Mouse (Mus musculus) right cerebral cortex, postnatal 4 days (tissue): ENCODE results near the gene Marveld2.

Experiments
- DNase-seq: peaks from one replicate; pipeline ENCODE4 v3.0.0-alpha.2; 2022

The Marveld2 gene

DNA sequence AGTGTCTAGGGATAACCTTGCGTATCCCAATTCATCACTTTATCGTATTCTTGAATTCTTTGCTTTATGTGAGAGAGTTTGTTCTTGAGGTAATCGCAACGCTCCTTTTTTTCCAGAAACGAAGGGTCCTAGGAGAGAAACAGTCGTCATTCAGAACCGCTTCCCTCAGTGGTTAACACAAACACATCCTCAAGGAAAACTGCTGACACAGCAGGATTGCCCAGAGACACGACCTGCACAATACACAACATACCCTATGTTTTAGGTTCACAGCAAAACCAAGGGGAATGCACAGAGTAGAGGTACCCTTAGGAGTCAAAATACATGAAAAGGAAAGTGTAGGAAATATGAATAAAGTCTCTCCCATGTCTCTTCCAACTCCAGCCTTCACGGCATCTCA lies 19.5 kb downstream of the Marveld2 start:
- DNase-seq, result no peak

GRCm38 (mm10) chr13:100595552-100595885 lies 21.3 kb downstream of the Marveld2 start:
- no peak for DNase-seq

DNA sequence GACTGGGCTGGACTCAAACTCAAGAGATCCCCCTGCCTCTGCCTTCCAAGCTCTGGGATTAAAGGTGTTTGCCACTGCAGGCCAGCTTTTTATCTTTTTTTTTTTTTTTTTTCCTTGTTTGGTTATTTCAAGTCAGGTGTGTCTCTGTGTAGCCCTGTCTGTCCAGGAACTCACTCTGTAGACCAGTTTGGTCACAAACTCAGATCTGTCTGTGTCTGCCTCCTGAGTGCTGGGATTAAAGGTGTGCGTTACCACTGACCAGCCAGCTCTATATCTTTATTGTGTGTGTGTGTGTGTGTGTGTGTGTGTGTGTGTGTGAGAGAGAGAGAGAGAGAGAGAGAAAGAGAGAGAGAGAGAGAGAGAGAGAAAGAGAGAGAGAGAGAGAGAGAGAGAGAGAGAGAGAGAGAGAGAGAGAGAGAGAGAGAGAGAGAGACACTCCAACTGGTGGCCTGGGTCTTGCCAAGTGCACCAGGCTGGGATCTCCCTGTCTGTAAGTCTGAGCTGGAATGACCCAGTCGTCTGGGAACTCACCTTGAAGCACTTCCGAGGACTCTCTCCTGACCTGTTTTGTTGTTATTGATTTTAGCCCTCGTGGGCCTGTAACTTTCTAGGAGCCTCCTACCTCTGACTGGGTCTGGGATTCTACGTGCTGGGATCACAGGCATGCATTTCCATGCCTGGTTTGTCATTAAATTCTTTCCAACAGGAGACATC lies 21.8 kb downstream of the Marveld2 start:
- no peak for DNase-seq

DNA sequence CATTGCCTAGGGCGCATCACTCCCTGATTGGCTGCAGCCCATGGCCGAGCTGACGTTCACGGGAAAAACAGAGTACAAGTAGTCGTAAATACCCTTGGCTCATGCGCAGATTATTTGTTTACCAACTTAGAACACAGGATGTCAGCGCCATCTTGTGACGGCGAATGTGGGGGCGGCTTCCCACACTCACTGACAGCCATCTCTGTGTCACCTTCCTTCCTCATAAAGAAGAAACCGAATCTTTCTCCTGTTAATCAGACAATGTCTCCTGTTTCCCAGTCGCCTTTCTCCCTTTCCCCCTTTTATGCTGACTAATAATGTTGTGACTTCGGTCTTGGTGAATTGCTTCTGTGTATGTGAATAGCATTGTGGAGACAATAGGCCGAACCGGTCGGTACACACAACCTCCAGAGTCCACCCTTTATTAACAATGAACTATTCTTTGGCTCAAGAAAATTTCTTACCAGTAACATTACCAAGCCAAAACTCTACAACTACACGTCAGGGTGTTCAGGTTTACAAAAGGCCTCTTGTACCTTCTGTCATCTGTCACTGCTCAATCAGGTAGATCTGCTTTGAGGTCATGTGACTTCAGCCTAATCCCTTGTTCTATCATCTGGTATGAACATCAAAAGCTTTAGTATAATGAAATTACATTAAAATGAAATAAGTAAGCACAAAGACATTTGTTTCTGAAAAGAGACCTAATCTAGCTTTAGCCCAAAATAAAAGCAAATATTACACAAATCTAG lies 22.6 kb downstream of the Marveld2 start:
- no peak for DNase-seq

GRCm38 (mm10) chr13:100588646-100589045 lies 28.1 kb downstream of the Marveld2 start:
- DNase-seq, result no peak

DNA sequence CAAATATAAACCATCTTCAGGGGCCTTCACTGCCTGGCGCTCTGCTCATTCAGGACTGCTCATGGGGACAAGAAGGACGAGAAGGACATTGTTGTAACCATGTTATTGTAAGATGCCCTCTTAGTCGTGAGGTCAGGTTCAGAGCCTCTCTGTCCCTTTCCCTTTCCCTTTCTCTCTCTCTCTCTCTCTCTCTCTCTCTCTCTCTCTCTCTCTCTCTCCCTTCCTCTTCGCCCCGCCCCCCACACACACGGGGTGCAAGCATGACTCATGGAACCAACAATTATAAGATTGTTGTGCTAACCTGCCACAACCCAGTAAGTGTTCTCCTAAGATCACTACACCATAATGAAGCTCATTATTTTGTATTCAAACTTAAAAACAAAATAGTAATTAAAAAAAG lies 34.6 kb downstream of the Marveld2 start:
- no peak for DNase-seq

- no peak for DNase-seq
Measured at GRCm38 (mm10) chr13:100581701-100582100, 35.1 kb downstream of the Marveld2 start.

DNA sequence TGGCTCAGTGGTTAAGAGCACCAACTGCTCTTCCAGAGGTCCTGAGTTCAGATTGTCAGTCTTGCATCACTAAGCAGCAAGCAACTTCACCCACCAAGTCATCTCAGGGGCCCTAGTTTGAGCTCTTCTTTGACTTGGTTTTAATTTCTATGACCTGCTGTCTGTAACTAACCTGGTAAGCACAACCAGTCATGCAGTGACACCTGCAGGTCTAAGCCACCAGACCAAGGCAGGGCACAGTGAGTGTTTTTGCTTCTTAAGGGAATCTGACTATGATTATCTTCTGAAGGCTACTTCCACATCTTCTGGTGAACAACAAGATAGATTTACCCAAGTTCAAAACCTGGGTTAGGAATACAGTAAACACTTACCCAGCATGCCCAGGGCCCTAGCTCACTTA lies 36.8 kb downstream of the Marveld2 start:
- no peak for DNase-seq

- DNase-seq, result no peak
Measured at GRCm38 (mm10) chr13:100579220-100579619, 37.6 kb downstream of the Marveld2 start.

DNA sequence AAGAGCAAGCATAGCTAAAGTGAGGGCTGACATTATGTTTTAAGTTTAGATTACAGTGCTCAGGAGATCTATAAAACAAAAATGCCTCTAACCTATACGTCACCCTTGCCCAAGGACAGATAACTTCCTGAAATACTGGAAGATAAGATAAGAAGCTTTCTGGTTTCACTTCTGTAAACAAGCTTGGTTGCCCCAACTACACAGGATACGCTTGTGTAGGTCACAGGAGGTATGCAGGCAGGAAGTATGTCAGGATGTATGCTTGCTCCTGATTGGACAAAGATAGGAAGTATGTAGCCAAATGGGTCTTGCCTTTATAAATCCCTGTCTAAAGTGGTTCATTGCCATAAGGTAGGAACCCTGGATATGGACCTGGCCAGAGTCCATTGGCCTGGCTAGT lies 40.8 kb downstream of the Marveld2 start:
- no peak for DNase-seq

DNA sequence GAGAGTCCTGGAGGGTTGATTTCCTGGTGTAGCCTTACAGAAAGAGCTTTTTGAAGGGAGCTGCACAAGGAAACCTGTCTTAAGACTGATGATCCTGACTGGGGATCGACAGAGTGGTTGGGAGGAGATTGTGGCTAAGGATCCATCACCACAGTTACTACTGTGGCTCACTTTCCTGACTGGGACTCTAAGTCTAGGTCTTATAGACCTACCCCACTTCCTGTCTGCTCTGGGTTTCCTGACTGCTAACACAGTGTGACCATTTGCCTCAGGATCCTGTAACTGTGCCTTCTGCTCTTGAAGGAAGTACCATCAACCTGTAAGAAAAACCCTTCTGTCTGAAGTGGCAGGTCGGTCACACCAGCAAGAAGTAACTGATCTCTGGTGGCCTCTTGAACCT lies 46.1 kb downstream of the Marveld2 start:
- DNase-seq, result no peak

DNA sequence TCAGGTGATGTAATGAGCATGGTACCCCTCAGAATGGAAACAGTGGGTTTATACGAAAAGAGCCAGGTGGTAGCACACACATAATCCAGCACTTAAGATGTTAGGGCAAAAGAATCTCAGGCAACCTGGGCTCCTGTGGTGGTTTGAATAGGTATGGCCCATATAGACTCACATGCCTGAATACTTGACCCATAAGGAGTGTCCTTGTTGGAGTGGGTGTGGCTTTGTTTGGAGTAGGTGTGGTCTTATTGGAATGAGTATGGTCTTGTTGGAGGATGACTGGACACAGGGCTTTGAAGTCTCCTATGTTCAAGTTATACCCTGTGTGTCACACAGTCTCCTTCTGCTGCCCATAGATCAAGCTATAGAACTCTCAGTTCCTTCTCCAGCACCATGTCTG lies 48.4 kb downstream of the Marveld2 start:
- DNase-seq, result no peak

DNA sequence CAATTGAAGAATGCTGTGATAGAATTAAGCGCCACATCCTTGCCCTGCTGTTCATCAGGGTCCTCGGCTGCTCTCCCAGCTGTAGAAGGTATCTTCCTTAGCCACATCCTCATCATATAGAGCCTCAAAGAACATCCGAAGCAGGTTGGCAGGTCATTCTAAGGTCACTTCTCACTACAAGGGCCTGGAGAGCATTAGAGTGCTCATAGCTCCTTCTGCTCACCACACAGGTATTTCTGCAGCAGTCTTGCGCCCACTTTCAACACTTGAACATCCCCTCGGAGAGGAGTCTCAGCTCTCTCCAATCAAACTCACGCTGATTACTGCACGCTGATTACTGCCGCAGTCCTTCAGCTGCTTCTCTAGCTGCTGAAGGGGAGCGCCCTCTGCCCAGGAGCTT lies 57.3 kb downstream of the Marveld2 start:
- no peak for DNase-seq

DNA sequence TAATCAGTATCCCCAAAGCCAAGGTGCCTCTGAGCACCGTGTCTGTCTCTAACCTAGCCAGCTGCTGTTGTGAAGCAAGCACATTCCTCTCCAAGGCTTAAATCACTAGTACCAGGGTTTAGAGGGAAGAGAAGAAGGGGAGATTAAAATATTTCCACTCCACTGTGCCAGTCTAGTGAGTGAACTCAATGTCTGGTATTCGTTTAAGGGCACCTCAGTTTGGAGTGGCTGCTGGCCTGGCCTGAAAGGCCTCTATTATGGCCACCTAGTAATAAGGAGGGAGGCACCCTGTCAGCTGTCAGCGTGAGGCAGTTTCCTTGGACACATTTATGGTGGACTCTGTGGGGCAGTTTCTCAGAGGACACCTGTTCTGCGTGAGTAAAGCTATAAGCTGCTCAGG lies 59.8 kb downstream of the Marveld2 start:
- DNase-seq, result no peak

GRCm38 (mm10) chr13:100553042-100553437 lies 63.7 kb downstream of the Marveld2 start:
- no peak for DNase-seq

DNA sequence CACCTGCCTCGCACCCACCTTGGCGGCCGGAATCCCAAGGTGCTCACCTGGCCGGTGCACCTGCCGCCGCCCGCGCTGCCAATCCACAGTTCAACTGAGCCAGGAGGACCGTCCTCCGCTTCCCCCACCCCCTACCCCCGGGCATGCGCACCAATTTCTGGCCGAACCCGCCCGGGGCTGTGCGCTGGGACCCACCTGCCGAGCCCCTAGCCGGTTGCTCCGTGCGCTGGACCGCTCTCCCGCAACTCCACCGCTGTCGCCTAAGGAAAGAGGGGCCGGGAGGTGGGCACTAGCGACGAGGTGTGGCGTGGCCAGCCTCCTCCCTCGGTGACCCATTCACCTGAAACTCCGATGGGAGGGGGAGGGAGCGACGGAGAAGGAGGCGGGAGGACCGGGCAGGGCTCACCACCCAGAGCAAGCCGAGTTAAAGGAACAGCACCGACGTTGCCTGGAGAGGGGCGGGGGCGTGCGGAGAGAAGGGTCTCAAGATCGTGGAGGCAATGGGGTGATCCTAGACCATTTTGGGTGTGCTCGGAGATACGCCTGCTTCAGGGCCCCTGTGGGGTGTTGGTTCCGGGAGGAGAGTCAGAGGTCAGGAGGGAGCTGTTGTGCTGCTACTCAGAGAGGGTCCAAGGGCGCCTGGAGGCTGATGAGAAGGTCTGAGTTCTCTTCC lies 64.3 kb downstream of the Marveld2 start, which contains the start of gene Ocln:
Gene Ocln (minus strand): TSS at position 350 of the 673 bp plus-strand sequence.
- peak; percentile 22 for DNase-seq

DNA sequence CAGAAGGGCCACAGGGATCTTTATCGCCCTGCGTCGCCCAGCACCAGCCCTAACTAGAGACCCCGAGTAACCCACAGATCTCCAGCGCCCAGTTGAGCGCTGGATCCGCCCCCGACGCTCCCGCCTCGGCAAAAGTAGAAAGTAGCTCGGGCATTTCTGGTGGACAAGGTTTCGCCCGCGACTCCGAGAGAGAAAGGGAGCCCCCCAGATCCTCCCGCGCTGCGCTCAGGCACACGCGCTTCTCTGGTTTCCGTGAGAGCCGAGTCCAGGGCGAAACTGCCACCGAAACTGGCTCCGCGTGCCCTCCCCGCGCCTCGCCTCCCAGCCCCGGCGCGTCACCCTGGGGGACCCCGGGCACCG lies 64.8 kb downstream of the Marveld2 start:
- DNase-seq, result peak; percentile 22

GRCm38 (mm10) chr13:100551371-100552008 lies 65.3 kb downstream of the Marveld2 start:
- DNase-seq, result peak; percentile 5

GRCm38 (mm10) chr13:100547269-100547668 lies 69.5 kb downstream of the Marveld2 start:
- DNase-seq, result no peak
